ENCODE assay signal across 12 mouse cellular contexts in genomic region chr1:69542546-69542945, GRCm38 (mm10).
"Had no signal": no experiment of that assay in that cellular context is flagged by ENCODE, and none has a peak within 500 bp of the region (broad histone marks: within the 10 kb centered on the region; RNA-seq: fewer than 3 reads in every experiment).

No protein-coding gene starts in this region.

- H3K4me3 ChIP-seq: kidney, embryonic 15.5 days; limb, embryonic 13.5 days; midbrain, embryonic 10.5 days; myocyte; neural tube, embryonic 15.5 days had no signal

- H3K27me3 ChIP-seq: kidney, embryonic 15.5 days; limb, embryonic 13.5 days; neural tube, embryonic 15.5 days had no signal

- H3K27ac ChIP-seq: kidney, embryonic 15.5 days; limb, embryonic 13.5 days; midbrain, embryonic 10.5 days; neural tube, embryonic 15.5 days had no signal

- H3K9ac ChIP-seq: kidney, embryonic 15.5 days; limb, embryonic 13.5 days; neural tube, embryonic 15.5 days had no signal

- DNase-seq: kidney, adult 2 months; kidney, postnatal 14 days; left cerebral cortex, postnatal 4 days; lung, adult 18-20 months; midbrain, embryonic 14.5 days; thymus, adult 18-20 months; thymus, postnatal 25 days had no signal

- H3K9me3 ChIP-seq: kidney, embryonic 15.5 days; limb, embryonic 13.5 days; midbrain, embryonic 10.5 days; neural tube, embryonic 15.5 days had no signal

- H3K36me3 ChIP-seq: limb, embryonic 13.5 days; neural tube, embryonic 15.5 days had no signal

- H3K4me1 ChIP-seq: kidney, embryonic 15.5 days; neural tube, embryonic 15.5 days had no signal

- H3K4me2 ChIP-seq: kidney, embryonic 15.5 days; limb, embryonic 13.5 days; neural tube, embryonic 15.5 days had no signal
